Mouse (Mus musculus) mouse embryonic stem cell (cell line): ENCODE data around the gene Mrpl58.
"Not testable (repeated sequence)": the region's sequence is repeated elsewhere in the genome, so short reads cannot be mapped to it uniquely, and the experiment has no call there.

Experiments used
- in situ Hi-C, 2 experiments: fragments of 300-500 bp; cut with MboI; formaldehyde crosslinking; loops; 1 replicate in 1 of 2; 3 replicates in 1 of 2; pipeline ENCODE4 v1.14.3; 2019 to 2020; ENCODE audit warnings: low sequenced_read_pairs in 2 of 2, low pct_unique_long_range_greater_than_20kb in 1 of 2, mixed read lengths in 1 of 2; ENCODE audit not compliant: unreplicated experiment in 1 of 2

The Mrpl58 gene

DNA sequence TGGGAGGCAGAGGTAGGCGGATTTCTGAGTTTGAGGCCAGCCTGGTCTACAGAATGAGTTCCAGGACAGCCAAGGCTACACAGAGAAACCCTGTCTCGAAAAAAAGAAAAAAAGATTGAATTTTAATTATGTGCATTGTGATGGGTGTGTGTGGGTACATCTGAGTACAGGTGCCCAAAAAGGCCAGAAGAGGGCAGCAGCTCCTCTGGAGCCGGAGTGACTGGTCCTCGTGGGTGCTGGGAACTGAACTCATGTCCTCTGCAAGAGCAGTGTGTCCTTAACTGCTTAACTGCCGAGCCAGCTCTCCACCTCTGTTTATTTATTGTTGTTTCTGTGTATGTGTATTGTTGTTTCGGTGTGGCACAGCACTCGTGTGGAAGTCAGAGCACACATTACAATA lies 25.7 kb upstream of the Mrpl58 start:
- in situ Hi-C loops, result no loop called here

DNA sequence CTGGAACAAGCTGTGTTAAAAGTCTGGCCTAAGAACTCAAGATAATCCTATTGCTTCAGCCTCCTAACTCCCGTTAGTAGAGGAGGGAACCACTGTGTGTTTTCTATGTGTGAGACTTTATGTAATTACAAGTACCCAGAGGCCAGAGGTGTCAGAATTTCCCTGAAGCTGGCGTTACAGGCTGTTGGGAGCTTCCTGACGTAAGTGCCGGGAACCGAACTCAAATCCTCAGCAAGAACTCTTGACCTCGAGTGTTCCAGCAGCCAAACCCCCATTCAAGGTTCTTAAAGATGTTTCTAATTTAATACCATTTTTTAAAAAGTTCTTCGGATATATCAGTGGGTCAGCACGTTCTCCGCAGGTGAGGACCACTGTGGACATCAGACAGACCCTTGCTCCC lies 22.3 kb upstream of the Mrpl58 start:
- in situ Hi-C loops, result no loop called here

DNA sequence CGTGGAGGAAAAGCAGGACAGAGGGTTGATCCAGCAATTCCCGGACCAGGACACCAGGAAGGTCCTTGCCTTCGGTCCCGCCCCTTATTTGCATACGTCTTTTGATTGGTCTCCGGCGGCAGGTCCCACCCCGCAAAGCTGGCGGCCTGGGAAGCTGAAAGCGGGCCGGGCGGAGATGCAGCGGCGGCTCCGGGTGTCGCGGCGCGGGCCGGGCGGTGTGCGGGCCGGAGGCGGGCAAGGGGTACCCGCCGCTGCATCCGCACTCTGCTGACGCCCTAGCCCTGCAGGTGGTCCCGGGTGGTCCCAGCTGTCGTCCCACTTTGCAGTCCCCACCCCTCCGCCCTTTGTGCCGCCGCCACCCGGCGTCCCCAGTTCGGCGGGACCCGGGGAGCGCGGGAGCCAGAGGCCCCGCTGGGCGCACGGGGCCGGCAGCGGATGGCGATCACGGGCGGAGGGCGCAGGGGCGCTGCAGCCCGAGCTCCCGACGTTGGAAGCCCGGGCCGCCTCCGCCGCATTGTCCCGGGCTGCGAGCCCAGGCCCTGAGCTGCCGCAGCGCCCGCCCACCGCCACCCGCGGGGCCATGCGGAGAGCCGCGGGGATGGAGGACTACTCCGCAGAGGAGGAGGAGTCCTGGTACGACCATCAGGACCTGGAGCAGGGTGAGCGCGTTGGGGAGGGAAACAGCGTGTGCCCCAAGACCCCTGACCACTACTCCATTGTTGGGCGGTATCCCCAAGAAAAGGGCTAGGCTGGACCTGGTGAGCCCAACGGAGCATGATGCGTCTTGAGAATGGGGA lies 21.6 kb upstream of the Mrpl58 start, which contains the start of gene Cdr2l:
Gene Cdr2l (plus strand): TSS at position 174 of the 797 bp plus-strand sequence.
- in situ Hi-C loops, result no loop called here

DNA sequence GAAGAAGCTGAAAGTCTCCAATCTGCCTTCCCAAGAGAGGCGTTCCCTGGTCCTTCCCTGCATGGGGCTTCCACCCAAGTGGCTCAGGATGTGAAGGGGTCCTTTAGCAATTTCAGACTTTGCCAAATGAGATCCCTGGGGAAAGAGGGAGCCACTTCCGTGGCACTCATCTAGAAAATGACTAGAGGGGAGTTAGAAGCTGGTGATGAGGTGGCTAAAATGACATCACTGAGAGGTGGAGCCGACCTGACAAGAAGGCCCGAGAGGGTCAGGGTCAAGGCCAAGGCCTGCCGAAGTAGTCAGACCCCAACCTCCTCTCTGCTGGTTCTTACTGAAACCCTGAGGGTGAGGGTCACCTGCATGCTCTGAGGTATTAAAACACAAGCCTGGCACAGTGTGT lies 20.7 kb upstream of the Mrpl58 start:
- in situ Hi-C loops, result no loop called here

DNA sequence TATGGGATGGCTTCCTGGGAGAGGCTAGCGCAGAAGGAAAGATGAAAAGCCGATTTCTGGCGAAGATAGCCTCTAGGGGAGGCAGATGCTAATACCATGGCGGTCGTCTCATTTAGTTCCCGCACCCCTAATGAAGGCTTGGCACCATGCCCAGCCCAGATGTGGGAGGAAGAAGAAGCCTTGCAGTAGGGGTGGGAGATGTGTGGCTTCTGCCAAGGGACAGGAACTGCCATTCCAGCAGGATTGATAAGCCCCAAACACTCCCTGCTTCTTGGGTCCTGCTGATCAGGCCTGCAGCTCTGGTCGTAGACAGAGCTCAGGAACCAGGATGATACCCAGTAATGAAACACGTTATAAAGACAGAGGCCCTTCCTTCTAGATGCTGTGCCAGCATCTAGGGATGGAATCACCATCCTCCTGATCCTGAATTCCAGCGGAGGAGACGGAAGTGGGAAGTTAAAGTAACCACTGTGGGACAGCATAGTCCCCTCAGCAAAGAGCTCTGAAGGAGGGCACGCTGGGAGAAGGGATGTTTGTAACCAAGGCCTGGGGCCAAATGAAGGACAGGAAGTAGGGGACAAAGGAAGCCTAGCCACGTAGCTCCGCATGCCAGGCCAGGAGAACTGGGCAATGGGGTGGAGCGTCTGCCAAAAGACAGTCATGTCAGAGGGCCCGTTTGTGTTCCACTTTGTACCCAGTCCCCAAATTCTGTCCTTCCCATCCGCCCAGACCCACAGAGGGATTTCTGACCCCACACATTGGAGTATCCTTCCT lies 19.7 kb upstream of the Mrpl58 start:
- in situ Hi-C loops, result no loop called here

DNA sequence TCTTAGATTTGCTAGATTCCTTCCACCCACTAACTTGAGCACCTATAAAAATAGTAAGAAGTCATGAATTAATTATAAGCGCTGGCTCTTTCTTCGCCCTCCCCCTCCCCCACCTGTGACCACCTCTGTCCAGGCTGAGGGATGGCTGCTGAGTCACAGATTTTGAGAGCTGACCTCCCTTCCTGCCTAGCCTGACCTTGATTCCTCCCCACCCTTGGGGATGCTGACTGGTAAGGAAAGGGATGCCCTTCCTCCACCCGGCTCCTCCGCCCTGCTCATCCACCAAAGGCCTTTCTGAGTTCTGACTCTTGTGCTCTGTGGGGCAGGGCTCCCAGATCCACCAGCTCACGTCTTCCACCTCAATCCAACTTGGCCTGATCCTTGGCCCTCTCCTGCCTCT lies 19.0 kb upstream of the Mrpl58 start:
- in situ Hi-C loops, result no loop called here

DNA sequence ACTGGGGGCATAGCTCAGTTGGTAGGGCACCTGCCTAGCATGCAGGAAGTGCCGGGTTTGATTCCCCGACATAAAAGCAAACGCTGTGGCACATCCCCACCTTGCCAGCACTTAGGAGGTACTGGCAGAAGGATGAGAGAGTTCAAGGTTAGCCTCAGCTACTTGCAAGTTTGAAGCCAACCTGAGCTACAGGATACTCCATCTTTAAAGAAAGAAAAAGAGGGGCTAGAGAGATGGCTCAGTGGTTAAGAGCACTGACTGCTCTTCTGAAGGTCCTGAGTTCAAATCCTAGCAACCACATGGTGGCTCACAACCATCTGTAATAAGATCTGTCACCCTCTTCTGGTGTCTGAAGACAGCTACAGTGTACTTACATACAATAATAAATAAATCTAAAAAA lies 16.7 kb upstream of the Mrpl58 start:
- in situ Hi-C loops, result not testable (repeated sequence)

DNA sequence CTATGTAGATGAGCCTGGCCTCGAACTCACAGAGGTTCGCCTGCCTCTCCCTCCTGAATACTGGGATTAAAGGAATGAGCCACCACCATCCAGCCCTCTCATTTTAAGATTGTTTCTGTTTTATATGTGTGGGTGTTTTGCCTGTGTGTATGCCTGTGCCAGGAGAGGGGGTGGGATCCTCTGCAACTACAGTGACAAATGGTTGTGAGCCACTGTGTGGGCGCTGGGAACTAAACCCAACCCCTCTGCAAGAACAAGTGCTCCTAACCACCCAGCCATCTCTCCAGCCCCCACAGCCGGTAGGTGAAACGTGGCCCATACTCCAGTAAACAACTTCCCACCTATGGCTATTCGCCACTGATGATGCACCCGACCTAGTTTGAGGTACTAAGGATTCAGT lies 12.2 kb upstream of the Mrpl58 start:
- in situ Hi-C loops, result no loop called here

DNA sequence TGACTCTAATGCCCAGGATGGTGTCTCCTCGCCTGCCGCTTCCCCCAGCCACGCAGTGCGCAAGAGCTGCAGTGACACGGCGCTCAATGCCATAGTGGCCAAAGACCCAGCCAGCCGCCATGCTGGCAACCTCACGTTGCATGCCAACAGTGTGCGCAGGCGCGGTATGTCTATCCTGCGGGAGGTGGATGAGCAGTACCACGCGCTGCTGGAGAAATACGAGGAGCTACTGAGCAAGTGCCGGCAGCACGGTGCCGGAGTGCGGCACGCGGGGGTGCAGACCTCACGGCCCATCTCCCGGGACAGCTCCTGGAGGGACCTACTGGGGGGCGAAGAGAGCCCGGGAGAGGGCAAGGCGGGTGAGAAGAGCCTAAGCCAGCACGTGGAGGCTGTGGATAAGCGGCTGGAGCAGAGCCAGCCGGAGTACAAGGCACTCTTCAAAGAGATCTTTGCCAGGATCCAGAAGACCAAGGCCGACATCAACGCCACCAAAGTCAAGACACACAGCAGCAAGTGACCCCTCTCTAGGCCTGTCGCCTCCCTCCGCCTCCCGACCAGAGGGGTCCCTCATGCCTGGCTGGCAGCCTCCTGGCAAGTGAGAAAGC lies 9.7 kb upstream of the Mrpl58 start:
- in situ Hi-C loops, result no loop called here

DNA sequence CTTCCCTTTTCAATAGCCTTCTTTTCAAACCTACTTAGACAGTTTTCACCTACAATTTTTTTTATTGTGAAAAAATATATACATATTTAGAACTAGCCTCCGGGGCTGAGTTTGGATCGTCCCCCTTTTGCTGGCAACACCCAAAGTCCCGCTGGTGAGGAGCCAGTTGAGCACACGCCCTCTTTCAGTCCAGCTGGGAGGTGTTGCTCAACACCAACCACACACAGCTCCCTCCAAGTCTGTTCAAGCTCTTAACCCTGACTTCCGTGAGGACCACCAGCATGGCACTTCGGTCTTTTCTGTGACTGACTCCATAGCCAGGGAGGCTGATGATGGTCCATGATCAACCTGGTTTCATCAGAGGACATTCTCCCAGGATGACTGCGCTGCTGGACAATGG lies 5.5 kb upstream of the Mrpl58 start:
- in situ Hi-C loops, result no loop called here

DNA sequence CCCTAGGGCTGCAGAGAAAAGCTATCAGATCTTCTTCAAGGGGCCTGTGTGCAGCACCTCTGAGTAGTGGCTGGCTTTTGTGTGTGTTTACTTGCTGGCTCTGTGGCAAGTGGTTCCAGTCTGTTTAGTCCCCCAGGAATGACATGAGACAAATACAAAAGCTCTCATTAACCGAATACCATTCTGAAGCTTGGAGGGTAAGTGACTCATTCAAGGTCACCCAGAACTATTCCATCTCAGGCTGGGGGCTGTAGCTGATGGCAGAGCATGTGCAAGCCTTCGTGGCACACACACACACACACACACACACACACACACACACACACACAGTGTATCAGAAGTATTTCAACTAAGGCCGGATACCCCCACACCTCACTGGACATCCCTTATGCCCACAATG lies 3.4 kb upstream of the Mrpl58 start:
- in situ Hi-C loops, result loop anchor here in 1 of 2 experiments (25.0 kb wide), 1 partner anchor 1462 kb away; the partner anchor contains the start of genes Mfsd11 and Srsf2

DNA sequence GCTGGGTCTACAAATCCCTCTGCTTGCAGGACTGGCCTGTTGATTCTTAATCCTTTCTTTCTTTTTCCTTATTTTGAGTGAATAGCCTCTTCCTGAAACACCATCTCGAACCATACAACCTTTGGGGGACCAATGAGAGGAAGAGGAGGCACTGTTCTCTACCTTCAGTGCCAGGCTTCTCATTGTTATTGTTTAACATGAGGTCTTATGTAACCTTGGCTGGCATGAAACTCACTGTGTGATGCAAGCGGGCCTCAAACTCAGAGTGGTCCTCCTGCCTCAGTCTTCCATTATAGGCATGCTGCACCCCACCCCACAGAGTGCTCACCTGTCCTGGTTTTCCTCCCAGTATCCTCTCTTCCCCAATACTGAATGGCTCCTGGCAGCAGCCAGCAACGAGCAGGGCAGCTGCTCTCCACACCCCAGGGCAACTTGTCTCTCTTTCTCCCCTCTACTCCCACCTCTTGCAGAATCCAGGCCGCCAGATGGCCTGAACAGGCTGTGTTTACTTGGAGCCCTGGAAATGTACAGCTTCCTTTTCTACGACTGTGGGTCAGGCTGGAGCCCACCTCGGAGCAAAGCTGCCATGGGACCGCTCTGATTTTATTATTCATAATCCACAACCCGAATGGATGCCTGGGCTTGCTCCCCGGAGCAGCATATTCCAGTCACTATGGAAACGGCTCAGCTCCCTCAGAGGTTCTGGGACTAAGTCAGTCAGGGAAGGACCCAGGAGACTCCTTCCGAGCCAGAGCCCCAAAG lies 2.7 kb upstream of the Mrpl58 start:
- in situ Hi-C loops, result loop anchor here in 1 of 2 experiments (25.0 kb wide), 1 partner anchor 1461 kb away; the partner anchor contains the start of genes Mfsd11 and Srsf2

DNA sequence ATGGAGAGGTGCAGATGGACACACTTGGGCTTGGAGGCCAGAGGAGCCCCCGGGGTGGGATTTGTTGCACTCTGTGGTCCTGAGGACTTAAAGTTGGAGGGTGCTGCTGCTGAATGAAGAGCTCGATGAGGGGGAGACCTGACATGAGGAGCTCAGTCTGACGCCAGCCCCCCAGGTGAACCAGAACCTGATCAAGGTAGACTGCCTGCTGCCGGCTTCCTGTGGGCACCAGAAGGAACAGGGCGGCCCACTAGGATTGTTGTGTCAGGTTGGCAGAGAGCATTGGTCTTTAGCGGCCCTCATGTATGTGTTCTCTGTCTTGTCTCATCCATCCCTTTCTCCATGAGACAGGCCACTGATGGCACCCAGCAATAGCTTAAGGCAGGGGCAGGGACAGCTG lies 2.2 kb downstream of the Mrpl58 start:
- in situ Hi-C loops, result loop anchor here in 1 of 2 experiments (25.0 kb wide), 1 partner anchor 1457 kb away; the partner anchor contains the start of genes Mfsd11 and Srsf2

DNA sequence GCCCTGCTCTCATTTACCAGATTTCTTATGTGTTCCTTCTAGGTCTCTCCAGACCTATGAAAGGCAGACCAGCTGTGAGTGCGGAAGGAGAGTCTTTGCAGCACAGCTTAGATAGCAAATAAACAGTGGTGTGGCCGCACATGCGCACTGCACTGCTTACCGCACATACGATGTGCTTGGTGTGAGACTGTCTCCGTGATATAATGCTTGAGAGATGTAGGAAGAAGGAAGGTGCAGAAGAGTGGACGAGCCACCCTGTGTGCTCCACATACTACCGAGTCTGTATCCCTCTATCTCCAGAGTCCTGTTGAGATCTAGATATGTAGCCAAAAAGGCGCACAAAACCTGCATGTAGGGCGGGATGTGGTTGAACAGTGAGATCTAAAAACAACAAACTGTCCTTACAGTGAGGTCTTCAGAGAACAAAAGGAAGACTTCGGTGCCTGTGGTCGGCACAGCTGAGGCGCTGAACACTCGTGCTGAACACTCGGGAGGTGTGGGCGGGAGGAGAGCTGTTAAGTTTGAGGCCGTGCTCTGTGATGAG lies 3.4 kb downstream of the Mrpl58 start:
- in situ Hi-C loops, result loop anchor here in 1 of 2 experiments (25.0 kb wide), 1 partner anchor 1455 kb away; the partner anchor contains the start of genes Mfsd11 and Srsf2

DNA sequence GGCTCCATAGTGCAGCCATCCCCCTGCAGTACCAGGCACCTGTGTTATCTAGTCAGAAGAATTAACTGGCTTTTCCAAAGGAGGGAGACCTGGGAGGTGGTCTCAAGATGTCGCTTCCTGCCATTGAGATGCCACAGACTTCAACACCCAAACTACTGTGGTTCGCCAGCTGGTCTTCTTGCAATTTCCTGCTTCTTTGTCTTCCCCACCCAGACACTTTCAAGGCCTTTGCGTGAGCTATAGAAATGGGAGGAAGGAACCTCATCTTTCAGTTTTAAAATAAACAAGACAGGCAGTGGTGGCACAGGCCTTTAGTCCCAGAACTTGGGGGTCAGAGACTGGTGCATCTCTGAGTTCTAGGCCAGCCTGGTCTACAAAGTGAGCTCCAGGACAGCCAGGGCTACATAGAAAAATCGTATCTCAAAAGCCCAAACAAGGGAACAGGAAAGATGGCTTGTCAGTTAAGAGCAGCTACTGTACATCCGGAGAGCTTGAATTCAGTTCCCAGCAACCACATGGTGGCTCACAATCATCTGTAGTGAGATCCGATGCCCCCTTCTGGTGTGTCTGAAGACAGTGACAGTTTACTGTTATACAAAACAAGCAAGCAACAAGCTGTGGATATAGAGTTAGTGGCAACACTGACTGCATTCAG lies 4.8 kb downstream of the Mrpl58 start:
- in situ Hi-C loops, result loop anchor here in 1 of 2 experiments (25.0 kb wide), 1 partner anchor 1454 kb away; the partner anchor contains the start of genes Mfsd11 and Srsf2

DNA sequence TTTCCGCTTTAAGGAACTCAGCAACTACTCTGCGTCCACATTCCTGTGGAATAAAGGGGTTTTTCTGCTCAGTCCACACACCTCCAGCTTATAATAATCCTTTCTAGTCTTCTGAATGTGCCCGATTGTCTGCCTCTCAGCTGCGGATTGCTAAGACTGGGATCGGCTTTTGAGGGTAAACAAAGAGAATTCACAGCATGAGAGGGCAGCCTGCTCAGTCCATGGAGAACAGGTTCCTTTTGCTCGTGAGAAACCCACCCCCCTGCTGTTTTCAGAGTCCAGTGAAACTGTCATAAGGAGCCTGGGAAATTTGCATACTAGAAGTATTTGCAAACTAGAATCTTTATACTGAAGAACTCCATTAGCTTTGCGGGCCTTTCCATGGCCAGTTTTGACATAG lies 6.0 kb downstream of the Mrpl58 start:
- in situ Hi-C loops, result loop anchor here in 1 of 2 experiments (25.0 kb wide), 1 partner anchor 1453 kb away; the partner anchor contains the start of genes Mfsd11 and Srsf2

DNA sequence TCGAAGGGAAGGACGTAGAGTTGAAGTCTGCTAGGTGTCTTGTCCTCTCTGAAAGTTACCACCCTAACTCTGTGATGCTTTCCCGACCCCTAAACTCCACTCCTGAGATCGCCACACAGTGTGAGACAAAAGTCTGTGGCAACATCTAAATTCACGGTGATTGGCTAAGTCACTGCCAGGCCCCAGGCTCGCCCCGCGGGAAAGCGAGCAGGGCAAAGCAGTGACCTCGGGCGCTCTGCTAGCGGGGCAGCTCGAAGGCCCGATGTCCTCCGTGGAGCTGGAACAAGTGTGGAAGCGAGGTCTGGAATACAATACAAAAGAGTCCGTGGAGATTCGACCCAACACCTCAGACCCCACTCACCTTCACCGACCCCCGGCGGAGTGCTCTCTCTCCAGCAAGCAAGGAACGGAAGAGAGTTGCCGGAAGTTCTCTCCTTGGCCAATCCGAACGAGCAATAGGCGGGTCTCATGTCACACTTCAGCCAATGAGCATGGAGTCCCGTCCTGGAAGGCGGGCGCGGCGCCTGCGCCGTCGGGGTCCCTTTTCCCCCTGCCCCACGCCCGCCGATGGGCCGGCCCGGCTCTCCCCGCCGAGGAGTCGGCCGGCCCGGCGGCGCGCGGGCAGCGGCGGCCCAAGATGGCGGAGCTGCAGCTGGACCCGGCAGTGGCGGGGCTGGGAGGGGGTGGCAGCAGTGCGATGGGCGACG lies 16.1 kb downstream of the Mrpl58 start, which contains the start of the genes Atp5h and Kctd2:
Gene Atp5h (minus strand): TSS at position 432 of the 707 bp plus-strand sequence.
Gene Kctd2 (plus strand): TSS at position 598 of the 707 bp plus-strand sequence.
- in situ Hi-C loops, result loop anchor here in 1 of 2 experiments (25.0 kb wide), 1 partner anchor 1443 kb away; the partner anchor contains the start of genes Mfsd11 and Srsf2
